Mouse (Mus musculus) neural tube, embryonic 15.5 days (tissue): ENCODE results near the gene Trappc12. TPM values are rescaled to one million over a fixed set of nuclear protein-coding genes. Genes with fewer than 3 reads are reported as not detected.

ENCODE experiments used
- microRNA-seq: library from miRNA; unstranded; fragments of <30 nt; microRNA quantifications from one replicate; pipeline ENCODE4, GENCODE M21; 2017
- polyA plus RNA-seq: library from polyadenylated mRNA; unstranded; fragments of >200 nt; fragmentation: Nextera tagmentation; extraction: Ambion mirVana; gene quantifications from 2 replicates; pipeline ENCODE4 v1.2.1, GENCODE M21; 2015

The Trappc12 gene
- polyA plus RNA-seq, 1 experiment from 2014 or later = 39.7 TPM

Small RNAs within 50 kb of the gene (microRNA-seq; reads per million reads assigned to microRNA genes)
- gene Mir6937 = not detected

Other genes with a start within 250 kb of the Trappc12 start
- gene Dcdc2c, start 198.1 kb downstream of the Trappc12 start, polyA plus RNA-seq = 0.10 TPM in 1 of 2 replicates, not detected in the other
- 0.14 TPM in 1 of 2 replicates, not detected in the other for gene Allc, start 167.9 kb downstream of the Trappc12 start, polyA plus RNA-seq
- 1.1 and 1.4 TPM in 2 replicates for gene Colec11, start 127.1 kb downstream of the Trappc12 start, polyA plus RNA-seq
- 417 and 491 TPM in 2 replicates for gene Rps7, start 114.5 kb downstream of the Trappc12 start, polyA plus RNA-seq
- 21.0 and 25.1 TPM in 2 replicates for gene Rnaseh1, start 100.9 kb downstream of the Trappc12 start, polyA plus RNA-seq
- 27.0 and 42.0 TPM in 2 replicates for gene Adi1, start 75.2 kb downstream of the Trappc12 start, polyA plus RNA-seq
- gene Eipr1, start 1.3 kb upstream of the Trappc12 start, polyA plus RNA-seq = 59.8 and 70.8 TPM in 2 replicates